Mouse (Mus musculus) brain, embryonic 18.5 days (tissue): ENCODE results near the gene Tom1l1.
"Not testable (repeated sequence)": the region's sequence is repeated elsewhere in the genome, so short reads cannot be mapped to it uniquely, and the experiment has no call there.

Experiments
- DNase-seq: peaks from one replicate; pipeline ENCODE4 v3.0.0-alpha.2; 2012; ENCODE audit warnings: low read depth, low spot score

Gene Tom1l1

DNA sequence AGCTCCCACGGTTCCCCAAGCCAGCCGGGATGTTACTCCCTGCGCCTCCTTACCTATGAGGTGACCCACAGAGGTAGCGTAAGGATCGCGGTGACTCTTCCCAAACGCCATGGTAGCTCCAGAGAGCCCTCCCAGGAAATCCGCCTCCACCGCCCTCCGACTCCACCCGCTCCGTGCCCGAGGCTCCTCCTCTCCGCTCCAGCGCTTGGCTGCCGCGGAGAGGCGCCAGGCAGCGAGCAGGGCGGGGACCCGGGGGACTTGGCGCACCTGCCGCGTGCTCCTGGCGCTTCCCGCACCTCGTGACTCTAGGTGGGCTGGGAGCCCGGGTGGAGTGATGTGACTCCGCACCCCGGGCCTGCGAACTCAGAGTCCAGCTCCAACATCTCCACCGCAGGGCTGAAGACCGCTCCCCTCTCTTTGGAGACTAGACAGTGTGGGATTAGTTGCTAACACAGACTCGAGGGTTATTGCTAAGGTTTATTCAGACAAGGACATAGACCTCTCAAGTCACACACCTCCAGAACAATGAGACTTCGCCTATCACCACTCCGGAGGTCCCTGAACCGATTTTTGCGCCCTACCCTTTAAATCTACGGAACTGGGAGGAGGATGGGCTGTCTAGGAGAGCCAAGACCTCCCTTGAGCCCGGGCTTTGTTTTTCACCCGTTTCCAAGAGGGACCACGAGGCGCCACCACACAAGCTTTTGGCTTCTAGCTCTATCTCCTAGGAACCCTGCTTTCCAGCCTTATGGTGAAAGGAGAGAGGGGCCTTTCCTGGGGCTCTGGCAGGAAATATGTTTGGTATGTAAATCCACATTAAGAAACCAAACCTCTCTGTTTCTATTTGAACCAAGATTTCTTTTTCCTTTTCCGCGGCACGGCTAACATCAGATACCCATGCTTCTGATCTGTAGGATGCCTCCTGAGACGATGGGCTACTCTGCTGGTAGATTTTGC lies at the start of gene Tom1l1:
Gene Tom1l1, minus strand, starts transcription at position 907 of the 957 bp plus-strand sequence.
- peak; percentile 45 for DNase-seq

GRCm38 (mm10) chr11:90733575-90733974 lies 45.4 kb upstream of the Tom1l1 start:
- no peak for DNase-seq

DNA sequence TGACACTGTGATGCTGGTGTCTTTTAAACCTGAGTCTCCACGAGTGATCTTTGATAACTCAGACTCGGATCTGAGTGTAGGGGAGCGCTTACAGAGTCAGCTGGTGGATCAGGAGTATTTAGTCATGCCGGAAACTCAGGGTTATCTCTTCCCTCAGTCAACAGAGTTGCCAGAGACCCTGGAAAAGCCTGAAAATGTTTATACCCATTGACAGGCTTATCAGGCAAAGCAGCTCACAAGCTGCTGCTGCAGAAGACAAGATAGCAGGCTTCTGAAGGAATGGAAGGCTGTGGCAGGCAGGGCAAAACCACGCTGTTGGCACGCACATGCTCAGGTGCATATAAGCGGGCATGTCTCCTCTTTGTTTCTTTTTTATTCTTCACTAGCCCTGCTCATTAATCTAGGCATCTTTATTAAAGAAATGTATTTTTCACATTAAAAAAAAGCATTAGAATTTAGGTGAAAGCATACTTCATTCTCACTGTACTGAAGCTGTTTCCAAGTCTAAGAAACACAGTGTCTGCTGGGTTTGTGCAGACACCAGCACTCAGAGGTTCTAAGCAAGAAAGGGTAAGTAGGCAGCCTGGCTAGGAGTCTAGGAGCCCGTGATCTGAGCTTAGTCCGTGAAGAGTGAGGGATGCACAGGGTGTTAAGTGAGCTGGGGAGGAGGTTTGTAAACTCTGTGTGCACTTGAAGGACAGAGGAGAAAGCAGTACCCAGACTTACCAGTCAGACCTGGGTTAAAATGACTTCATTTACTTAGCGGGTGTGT lies 39.4 kb upstream of the Tom1l1 start:
- no peak for DNase-seq

DNA sequence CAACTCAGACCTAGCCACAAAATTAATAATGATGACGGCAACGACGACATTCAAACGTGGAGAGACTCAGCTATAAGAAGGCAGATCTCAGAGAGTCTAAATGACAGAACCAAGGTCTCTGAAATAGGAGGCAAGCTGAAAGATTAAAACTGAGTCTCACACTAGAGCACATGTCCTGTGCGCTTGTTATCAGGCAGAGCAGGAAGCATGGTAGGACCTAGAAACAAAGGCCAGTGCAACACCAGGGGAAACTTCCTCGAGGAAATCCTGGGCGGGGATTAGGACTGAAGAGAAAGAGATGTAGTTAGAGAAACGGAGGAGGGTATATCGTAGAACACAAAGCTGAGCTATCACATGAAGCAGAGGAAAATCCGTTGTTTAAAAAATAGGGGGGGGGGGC lies 38.6 kb upstream of the Tom1l1 start:
- DNase-seq: no peak

- no peak for DNase-seq
Measured at GRCm38 (mm10) chr11:90722304-90722703, 34.1 kb upstream of the Tom1l1 start.

GRCm38 (mm10) chr11:90717719-90718118 lies 29.6 kb upstream of the Tom1l1 start:
- DNase-seq: no peak

- no peak for DNase-seq
Measured at GRCm38 (mm10) chr11:90711596-90711995, 23.4 kb upstream of the Tom1l1 start.

- not testable (repeated sequence) for DNase-seq
Measured at GRCm38 (mm10) chr11:90707134-90707533, 19.0 kb upstream of the Tom1l1 start.

DNA sequence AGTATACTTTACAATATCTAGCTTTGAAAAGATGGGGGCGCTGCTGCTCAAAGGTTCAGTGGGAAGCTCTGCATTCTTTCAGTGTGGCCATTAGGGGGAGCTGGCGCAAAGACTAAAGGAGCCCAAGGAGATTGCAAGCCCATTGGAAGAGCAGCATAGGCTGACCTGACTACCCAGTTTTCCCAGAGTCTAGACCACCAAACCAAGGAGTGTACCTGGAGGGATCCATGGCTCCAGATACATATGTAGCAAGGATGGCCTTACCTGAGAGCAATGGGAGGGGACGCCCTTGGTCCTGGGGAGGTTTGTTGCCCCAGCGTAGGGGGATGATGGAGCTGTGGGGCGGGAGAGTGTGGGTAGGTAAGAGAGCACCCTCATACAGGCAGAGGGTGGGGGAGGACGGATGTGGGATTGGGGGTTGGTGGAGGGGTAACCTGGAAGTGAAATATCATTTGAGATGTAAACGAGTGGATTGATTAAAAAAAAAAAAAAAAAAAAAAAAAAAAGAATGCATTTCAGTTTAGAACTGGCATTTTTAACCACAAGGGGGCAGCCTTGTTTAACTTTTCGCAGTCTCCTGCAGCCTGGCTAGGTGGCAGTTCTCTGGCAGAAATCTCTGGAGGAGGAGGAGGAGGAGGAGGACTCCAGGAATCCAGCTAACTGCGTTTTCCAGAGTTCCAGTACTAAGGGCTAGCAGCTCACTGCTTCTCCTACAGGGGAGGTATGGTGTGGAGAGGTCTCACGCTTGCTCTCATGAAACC lies 9.5 kb upstream of the Tom1l1 start:
- peak; percentile 75 for DNase-seq

DNA sequence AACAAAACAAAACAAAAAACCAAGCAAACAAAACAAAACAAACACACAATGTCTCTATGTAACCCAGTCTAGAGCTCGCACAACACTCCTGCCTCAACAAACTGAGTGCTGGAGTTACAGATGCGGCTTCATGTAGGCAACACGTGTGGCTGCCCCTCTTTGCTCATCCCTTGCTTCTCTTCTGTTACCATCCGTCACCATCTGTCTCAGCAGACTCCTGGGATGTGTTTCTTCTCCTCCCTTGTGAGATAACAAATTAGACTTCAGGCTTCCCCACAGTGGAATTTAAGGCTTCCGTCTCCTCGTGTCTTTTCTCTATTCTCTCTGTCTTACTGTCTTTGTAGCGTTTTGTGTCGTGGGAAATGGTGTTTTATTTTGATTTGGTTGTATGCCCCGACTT lies 7.6 kb upstream of the Tom1l1 start:
- DNase-seq: no peak

DNA sequence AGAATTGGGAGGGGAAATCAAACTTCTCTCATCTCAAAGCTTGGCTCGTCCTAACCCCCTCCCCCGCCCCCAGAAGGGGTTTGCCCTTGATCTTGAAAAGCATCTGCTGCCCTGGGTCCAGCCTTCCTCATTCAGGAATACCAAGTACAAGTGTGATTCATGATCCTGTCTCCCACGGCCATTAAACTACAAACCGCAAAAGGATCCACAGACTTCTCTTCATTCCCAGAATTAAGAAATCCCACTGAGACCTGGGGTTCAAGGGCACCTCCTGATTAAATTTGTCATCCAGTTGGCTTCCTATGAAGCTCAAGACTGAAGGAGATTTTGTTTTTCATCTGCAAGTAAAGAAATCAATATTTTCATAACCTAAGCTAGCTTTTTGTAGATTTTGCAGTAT lies 6.0 kb upstream of the Tom1l1 start:
- no peak for DNase-seq

- DNase-seq: no peak
Measured at GRCm38 (mm10) chr11:90690361-90690760, 2.2 kb upstream of the Tom1l1 start.

DNA sequence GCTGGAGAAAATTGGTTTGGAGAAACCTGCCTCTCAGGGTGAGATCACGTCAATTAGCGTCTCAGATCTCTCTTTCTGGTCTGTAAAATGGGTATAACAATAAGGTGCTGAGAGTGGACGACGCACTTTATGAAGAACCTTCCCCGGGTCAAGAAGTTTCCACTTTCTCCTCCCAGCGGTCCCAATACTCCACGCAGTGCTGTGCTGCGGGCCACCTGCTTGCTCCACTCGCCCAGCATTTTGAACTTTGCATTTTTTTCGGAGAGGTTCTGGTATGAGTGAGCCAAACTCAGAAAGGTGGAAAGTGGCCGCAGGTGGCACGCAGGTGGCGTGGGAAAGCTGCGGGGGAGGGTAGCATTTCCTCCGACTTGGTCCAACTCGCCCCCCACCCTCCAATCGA lies 1.1 kb downstream of the Tom1l1 start:
- no peak for DNase-seq

DNA sequence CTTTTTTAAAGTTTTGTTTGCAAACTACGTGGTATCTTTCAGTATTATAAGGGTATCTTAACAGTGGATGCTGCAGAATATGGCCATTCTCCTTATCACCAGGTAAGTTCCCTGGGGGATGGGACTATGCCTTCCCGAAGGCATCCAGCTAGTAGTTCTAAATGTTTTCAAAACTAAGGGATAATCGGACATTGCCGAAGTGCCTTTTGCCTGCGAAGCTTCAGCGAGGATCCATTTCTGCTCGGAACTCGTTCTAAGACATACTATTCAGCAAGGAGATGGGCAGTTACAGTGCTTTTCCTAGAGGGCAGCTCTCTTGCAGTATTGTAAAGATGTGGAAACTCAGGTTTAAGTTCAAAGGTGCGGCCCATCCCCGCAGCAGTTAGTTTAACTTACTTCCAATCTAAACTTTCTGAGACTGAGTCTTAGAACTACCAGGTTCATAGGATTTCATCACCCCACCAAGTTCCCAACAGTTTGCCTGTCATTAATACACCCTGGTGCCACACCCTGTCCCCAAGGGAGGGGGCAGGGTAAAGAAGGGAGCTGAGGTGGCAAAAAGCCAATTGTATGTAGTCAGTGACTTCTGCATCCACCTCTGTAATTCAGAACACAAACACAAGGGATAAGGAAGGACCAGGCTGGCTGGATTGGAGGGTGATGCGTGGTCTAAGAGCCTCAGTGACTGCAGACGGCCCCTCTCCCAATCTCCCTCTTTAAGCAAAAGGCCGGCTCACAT lies 1.7 kb downstream of the Tom1l1 start:
- DNase-seq: no peak

DNA sequence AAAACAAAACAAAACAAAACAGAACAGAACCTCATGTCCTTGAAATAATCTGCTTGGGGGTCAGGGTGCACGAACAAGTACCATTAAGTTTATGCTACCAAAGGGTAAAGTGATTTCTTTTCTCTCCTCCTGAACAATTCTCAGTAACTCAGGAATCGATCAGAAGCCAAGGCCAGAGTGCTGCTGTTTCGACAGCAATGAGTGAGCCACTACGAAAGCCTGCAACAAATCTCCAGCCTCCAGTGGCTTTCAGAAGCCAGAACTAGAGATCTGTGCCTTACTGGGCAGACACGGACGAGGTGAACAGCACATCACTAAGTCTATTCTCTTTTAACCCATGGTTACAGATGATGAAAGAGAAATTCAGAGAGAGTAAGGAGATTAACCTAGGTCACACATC lies 3.0 kb downstream of the Tom1l1 start:
- DNase-seq: no peak

DNA sequence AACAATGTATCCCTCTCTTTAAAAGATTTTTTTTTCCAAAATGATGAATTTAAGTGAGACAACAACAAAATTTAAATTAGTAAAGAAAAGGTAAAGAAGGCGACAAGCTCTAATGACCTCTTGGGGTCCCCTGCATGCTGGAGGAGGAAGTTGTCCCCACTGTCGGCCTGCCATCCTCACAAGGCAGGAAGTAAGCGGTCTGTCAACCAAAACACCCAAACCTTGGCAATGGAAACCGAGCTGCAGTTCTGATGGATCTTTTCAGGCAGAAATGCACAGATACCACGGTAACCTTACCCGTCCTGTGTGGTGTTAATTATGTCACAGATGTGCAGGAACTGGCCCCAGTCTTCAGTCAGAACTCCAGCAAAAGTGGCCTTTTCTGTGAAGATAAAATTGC lies 3.4 kb downstream of the Tom1l1 start:
- DNase-seq: no peak

DNA sequence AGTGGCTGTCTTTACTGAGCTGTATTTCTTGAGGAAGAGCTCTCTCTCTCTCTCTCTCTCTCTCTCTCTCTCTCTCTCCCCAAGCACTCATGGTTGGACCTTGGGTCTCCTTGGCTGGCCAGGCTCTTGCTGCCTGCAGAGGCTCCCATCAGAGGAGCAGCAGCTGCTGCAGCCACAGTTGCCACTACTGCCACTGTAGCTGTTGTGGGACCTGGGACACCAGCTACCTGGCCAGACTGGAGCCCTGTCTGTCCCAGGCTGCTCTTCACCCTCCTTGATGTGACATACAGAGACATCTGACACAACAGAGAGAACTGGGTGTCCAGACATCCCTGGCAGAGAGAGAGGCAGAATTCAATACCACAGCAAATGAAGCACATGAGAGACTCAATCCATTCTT lies 7.0 kb downstream of the Tom1l1 start:
- no peak for DNase-seq

DNA sequence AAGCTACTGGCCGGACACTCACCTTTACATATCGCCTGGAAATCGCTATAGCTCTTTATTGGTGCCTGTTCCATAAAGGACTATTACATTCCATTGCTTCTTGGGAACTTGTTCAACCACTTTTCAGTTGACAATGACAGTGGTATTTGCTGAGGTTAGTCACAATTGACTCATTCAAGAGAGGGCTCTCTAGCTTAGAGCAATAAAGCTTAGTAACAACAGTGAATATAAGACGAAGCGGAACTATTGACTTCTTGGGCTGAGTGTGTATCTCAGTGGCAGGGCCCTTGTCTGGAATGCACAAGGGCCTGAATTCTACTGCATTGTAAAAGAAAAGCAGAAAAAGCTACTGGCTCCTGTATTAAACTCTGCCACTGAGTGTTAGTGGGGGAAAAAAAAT lies 9.6 kb downstream of the Tom1l1 start:
- no peak for DNase-seq

- DNase-seq: no peak
Measured at GRCm38 (mm10) chr11:90677771-90678288, 10.3 kb downstream of the Tom1l1 start.

DNA sequence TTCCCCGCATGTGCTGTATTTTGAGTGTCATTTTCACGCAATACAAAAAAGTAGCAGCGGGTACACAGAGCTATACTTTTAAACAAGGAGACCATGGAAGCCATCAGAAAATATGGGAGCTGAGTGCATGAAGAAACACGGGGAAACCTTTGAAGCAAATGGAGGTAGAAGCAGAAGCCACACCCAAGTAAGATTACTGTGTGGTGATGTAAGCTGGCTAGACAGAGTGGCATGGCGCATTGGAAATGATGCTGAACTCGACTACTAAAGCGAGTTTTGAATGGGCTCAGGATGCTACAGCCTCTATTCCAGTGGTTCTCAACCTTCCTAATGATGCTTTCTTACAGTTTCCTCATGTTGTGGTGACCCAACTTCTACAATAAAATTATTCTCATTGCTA lies 11.1 kb downstream of the Tom1l1 start:
- DNase-seq: no peak

GRCm38 (mm10) chr11:90675479-90676110 lies 12.6 kb downstream of the Tom1l1 start:
- DNase-seq: no peak
